Mouse (Mus musculus) stomach, embryonic 15.5 days (tissue): ENCODE results near the gene Alg3. TPM values are rescaled to one million over a fixed set of nuclear protein-coding genes. Genes with fewer than 3 reads are reported as not detected.

Source experiments
- ATAC-seq: fragments of 200-750 bp; cut with Nextera tagmentation; 2 replicates; pipeline ENCODE4 v1.8.0; 2017; ENCODE audit warnings: low read depth, moderate number of reproducible peaks, moderate TSS enrichment; ENCODE audit not compliant: insufficient read depth, low FRiP score
- H3K27ac ChIP-seq: fragments of 300-500 bp; sonication (generic); 2 replicates; pipeline ENCODE4 v1.5.1; 2015; ENCODE audit warnings: mild to moderate bottlenecking, inconsistent platforms
- H3K27me3 ChIP-seq: fragments of 300-500 bp; sonication (generic); replicated peaks from 2 replicates; pipeline ENCODE4 v1.6.1; 2015; ENCODE audit warnings: inconsistent platforms
- H3K36me3 ChIP-seq: fragments of 300-500 bp; sonication (generic); 2 replicates; pipeline ENCODE4 v1.6.1; 2015; ENCODE audit warnings: inconsistent platforms
- H3K4me1 ChIP-seq: fragments of 300-500 bp; sonication (generic); 2 replicates; pipeline ENCODE4 v1.6.1; 2015; ENCODE audit warnings: inconsistent platforms
- H3K4me2 ChIP-seq: fragments of 300-500 bp; sonication (generic); 2 replicates; pipeline ENCODE4 v1.6.1; 2015; ENCODE audit warnings: mild to moderate bottlenecking, inconsistent platforms
- H3K4me3 ChIP-seq: fragments of 300-500 bp; sonication (generic); replicated peaks from 2 replicates; pipeline ENCODE4 v1.5.1; 2015; ENCODE audit warnings: inconsistent platforms
- H3K9ac ChIP-seq: fragments of 300-500 bp; sonication (generic); 2 replicates; pipeline ENCODE4 v1.6.1; 2015; ENCODE audit warnings: inconsistent platforms
- H3K9me3 ChIP-seq: fragments of 300-500 bp; sonication (generic); 2 replicates; pipeline ENCODE4 v1.6.1; 2016; ENCODE audit warnings: inconsistent platforms
- WGBS: fragments of 180-500 bp; shearing (Covaris S2); methylation state at CpG from one replicate; pipeline ENCODE4 v1.1.7; 2015; 5-methylcytosine and 5-hydroxymethylcytosine counted together
- polyA plus RNA-seq: library from polyadenylated mRNA; unstranded; fragments of >200 nt; fragmentation: Nextera tagmentation; extraction: Ambion mirVana; gene quantifications from 2 replicates; pipeline ENCODE4 v1.2.1, GENCODE M21; 2015

The Alg3 gene
- polyA plus RNA-seq = 38.3 and 39.6 TPM in 2 replicates

GRCm38 (mm10) chr16:20611357-20612227 lies at the start of gene Alg3, which contains the start of the genes Eef1akmt4 and Gm49333:
Gene Alg3, minus strand, starts transcription at chr16:20611735.
Gene Eef1akmt4, plus strand, starts transcription at chr16:20611593.
Gene Gm49333, plus strand, starts transcription at chr16:20611610.
- ATAC-seq = peak; percentile 97

GRCm38 (mm10) chr16:20657661-20658060 lies 46.1 kb upstream of the Alg3 start:
- Histone ChIP-seq H3K4me3 (no peak overlapping the region), H3K27ac (no peak overlapping the region), H3K27me3 (no peaks in the 10 kb centered on the region), H3K9ac (no peak overlapping the region), H3K4me2 (no peak overlapping the region), H3K4me1 (no peaks in the 10 kb centered on the region), H3K9me3 (no peaks in the 10 kb centered on the region), H3K36me3 (peaks cover 73% of the 10 kb centered on the region)
- no peak for ATAC-seq
- 89% methylated on average over 4 of the region's 4 CpGs for WGBS

More at GRCm38 (mm10) chr16:20611357-20612227, at the start of gene Alg3, which contains the start of the genes Eef1akmt4 and Gm49333:
- no peaks in the 10 kb centered on the region for H3K27me3 ChIP-seq
- H3K36me3 ChIP-seq = peaks cover 12% of the 10 kb centered on the region
- H3K4me2 ChIP-seq = peak within 1 kb of the TSS; percentile 83
- H3K9me3 ChIP-seq = no peaks in the 10 kb centered on the region
- WGBS = 2% methylated on average over 41 of the region's 41 CpGs
- peak within 1 kb of the TSS; percentile 74 for H3K9ac ChIP-seq
- H3K4me1 ChIP-seq = 0 out of 2 replicates have a peak, but pooled peaks cover 11% of the 10 kb centered on the region
- H3K27ac ChIP-seq = peak within 1 kb of the TSS; percentile 81
- H3K4me3 ChIP-seq = peak within 1 kb of the TSS; percentile 92

- H3K27ac ChIP-seq = no peak overlapping the region
- H3K4me1 ChIP-seq = 0 out of 2 replicates have a peak, but pooled peaks cover 3% of the 10 kb centered on the region
- H3K4me3 ChIP-seq = no peak overlapping the region
- WGBS = 44% methylated on average over 2 of the region's 2 CpGs
- H3K4me2 ChIP-seq = no peak overlapping the region
- H3K9me3 ChIP-seq = no peaks in the 10 kb centered on the region
- no peak overlapping the region for H3K9ac ChIP-seq
- H3K27me3 ChIP-seq = no peaks in the 10 kb centered on the region
- ATAC-seq = no peak
- peaks cover 33% of the 10 kb centered on the region for H3K36me3 ChIP-seq
These were observed 41.8 kb upstream of the Alg3 start for GRCm38 (mm10) chr16:20653315-20653714.

- Histone ChIP-seq H3K9ac (peak overlapping the region; percentile 85), H3K4me3 (peak overlapping the region; percentile 96), H3K9me3 (no peaks in the 10 kb centered on the region), H3K27ac (peak overlapping the region; percentile 71; the same call in 1 of the 2 replicates), H3K27me3 (no peaks in the 10 kb centered on the region), H3K4me2 (peak overlapping the region; percentile 86), H3K36me3 (peaks cover 20% of the 10 kb centered on the region), H3K4me1 (0 out of 2 replicates have a peak, but pooled peaks cover 3% of the 10 kb centered on the region)
- 9% methylated on average over 12 of the region's 12 CpGs for WGBS
- ATAC-seq = no peak; the same call in 1 of the 2 replicates
These were observed 40.4 kb upstream of the Alg3 start for GRCm38 (mm10) chr16:20651947-20652310.

DNA sequence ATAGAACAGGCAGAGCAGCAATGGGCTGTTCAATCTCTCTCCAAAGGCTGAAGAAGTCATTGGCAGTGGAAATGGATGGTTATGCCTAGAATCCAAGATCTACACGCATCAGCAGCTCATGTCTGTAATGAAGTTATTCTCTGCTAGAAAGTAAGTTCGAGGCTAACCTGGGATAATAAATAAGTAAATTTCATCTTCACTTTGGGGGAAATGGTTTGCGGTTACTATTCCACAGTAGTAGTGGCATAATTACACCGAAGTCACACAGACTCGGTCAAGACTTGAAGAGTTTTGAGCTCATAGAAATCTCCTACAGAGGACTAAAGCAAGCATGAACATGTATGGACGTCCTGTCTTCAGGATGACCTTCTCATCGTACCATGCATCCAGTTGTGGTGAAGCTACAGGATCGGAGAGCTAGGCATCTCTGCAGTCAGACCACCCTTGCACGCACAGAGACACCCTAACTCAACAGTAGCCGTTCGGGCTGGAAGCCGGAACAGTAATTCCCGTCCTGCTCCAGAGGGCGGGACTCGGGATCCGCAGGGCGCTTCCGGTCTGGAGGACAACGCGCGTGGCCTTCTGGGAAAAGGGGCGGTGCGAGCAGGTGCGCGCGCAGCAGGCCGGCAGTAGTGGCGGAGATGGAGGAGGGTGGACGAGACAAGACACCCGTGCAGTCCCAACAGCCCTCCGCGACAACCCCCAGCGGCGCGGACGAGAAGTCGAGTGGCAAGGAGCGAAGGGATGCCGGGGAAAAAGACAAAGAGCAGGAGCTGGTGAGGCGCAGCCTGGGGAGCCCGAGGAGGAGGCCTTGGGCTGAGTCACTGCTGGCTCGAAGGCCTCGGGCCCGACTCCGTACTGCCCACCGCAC lies 39.8 kb upstream of the Alg3 start, which contains the start of gene Psmd2:
TSS of gene Psmd2 (plus strand) at position 577 of the 871 bp plus-strand sequence.
- H3K27me3 ChIP-seq = no peaks in the 10 kb centered on the region
- WGBS = 1% methylated on average over 46 of the region's 46 CpGs
- peak within 1 kb of the TSS; percentile 85 for H3K9ac ChIP-seq
- no peaks in the 10 kb centered on the region for H3K9me3 ChIP-seq
- peak within 1 kb of the TSS; percentile 71 for H3K27ac ChIP-seq
- peaks cover 14% of the 10 kb centered on the region for H3K36me3 ChIP-seq
- H3K4me3 ChIP-seq = peak within 1 kb of the TSS; percentile 96
- H3K4me1 ChIP-seq = 0 out of 2 replicates have a peak, but pooled peaks cover 3% of the 10 kb centered on the region
- peak; percentile 94 for ATAC-seq
- peak within 1 kb of the TSS; percentile 86 for H3K4me2 ChIP-seq

DNA sequence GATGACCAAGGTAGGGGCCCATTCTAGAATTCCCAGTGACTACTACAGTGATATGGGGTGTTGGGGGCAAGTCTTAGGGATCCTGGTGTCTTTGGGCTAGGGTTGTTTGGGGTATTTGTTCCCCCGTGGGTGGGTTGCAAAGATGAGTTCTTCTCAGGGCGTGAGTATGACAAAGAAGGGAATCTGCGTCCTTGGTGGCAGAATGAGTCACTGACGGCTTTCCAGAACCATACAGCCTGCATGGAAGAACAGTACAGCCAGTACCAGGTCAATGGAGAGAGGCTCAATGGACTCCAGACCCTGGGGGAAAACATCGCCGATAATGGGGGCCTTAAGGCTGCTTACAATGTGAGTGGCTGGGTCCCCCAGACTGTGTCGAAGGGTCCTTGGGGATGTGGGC lies 32.4 kb upstream of the Alg3 start:
- 86% methylated on average over 7 of the region's 7 CpGs for WGBS
- no peaks in the 10 kb centered on the region for H3K9me3 ChIP-seq
- H3K27ac ChIP-seq = no peak overlapping the region
- no peak overlapping the region for H3K4me2 ChIP-seq
- H3K27me3 ChIP-seq = no peaks in the 10 kb centered on the region
- H3K4me1 ChIP-seq = no peaks in the 10 kb centered on the region
- H3K36me3 ChIP-seq = no peaks in the 10 kb centered on the region
- no peak overlapping the region for H3K4me3 ChIP-seq
- no peak for ATAC-seq
- H3K9ac ChIP-seq = no peak overlapping the region

DNA sequence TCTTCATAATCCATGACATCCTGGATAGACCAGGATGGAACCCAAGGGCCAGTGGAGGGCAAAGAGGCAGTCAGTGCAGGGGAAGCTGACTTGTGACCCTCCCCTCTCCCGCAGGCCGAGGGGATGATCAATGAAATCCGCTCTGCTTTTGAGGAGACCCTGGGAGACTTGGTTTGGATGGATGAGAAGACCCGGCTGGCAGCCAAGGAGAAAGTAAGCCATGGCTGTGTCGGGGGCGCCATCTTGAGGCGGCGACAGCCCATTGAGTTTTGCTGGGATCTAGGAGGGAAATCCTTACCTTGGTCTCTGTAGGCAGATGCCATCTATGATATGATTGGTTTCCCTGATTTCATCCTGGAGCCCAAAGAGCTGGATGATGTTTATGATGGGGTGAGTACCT lies 30.6 kb upstream of the Alg3 start:
- no peak overlapping the region for H3K27ac ChIP-seq
- no peak overlapping the region for H3K4me2 ChIP-seq
- no peak for ATAC-seq
- no peak overlapping the region for H3K4me3 ChIP-seq
- no peaks in the 10 kb centered on the region for H3K27me3 ChIP-seq
- H3K36me3 ChIP-seq = no peaks in the 10 kb centered on the region
- WGBS = 1% methylated on average over 8 of the region's 8 CpGs
- H3K9me3 ChIP-seq = no peaks in the 10 kb centered on the region
- H3K9ac ChIP-seq = no peak overlapping the region
- H3K4me1 ChIP-seq = no peaks in the 10 kb centered on the region

DNA sequence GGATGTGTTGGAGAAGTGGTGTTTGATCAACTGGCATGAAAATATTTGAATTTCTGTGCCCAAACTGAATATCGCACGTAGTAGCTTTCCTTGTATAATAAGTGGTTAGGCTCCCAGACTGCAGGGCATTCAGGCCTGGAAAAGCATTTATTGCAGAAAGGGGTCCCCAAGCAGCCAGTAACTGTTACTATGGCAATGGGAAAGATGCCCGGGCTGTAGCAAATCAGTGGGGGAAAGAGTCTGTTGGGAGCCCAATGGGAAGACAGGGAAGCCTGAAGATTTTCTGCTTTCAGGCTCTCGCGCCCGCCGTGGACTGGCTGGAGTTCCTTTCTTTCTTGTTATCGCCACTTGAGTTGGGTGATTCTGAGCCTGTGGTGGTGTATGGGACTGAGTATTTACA lies 26.8 kb upstream of the Alg3 start:
- H3K4me3 ChIP-seq = no peak overlapping the region
- H3K27ac ChIP-seq = no peak overlapping the region
- no peaks in the 10 kb centered on the region for H3K27me3 ChIP-seq
- ATAC-seq = no peak
- H3K9ac ChIP-seq = no peak overlapping the region
- H3K4me2 ChIP-seq = no peak overlapping the region
- 77% methylated on average over 8 of the region's 8 CpGs for WGBS
- H3K9me3 ChIP-seq = no peaks in the 10 kb centered on the region
- no peaks in the 10 kb centered on the region for H3K4me1 ChIP-seq
- H3K36me3 ChIP-seq = no peaks in the 10 kb centered on the region

DNA sequence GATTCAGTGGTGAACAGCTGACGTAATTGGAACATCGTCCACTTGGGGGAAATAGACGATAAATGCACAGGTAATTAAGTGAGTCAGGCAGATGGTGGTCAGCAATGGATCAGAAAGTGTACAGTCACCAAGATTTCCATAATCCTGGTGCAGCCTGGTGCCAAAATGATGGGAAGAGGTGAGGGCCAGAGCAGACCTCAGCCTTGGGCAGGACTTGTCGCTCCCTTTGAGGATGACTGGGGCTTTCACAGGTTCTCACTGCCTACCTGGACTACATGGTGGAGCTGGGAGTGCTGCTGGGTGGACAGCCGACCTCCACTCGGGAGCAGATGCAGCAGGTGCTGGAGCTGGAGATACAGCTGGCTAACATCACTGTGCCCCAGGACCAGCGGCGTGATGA lies 25.9 kb upstream of the Alg3 start:
- Histone ChIP-seq H3K36me3 (no peaks in the 10 kb centered on the region), H3K27me3 (no peaks in the 10 kb centered on the region), H3K4me2 (no peak overlapping the region), H3K4me1 (no peaks in the 10 kb centered on the region), H3K9ac (no peak overlapping the region), H3K4me3 (no peak overlapping the region), H3K27ac (no peak overlapping the region), H3K9me3 (no peaks in the 10 kb centered on the region)
- 68% methylated on average over 8 of the region's 8 CpGs for WGBS
- ATAC-seq = no peak

- Histone ChIP-seq H3K4me3 (peak within 1 kb of the TSS; percentile 51), H3K9me3 (no peaks in the 10 kb centered on the region), H3K36me3 (no peaks in the 10 kb centered on the region), H3K9ac (peak within 1 kb of the TSS; percentile 52; the same call in 1 of the 2 replicates), H3K27me3 (peaks cover 12% of the 10 kb centered on the region; the same call in 1 of the 2 replicates), H3K4me1 (peaks cover 8% of the 10 kb centered on the region; the same call in 1 of the 2 replicates), H3K4me2 (peak within 1 kb of the TSS; percentile 95), H3K27ac (no peak within 1 kb of the TSS)
- WGBS = 6% methylated on average over 50 of the region's 54 CpGs
- peak; percentile 27; the same call in 1 of the 2 replicates for ATAC-seq
These were observed 18.4 kb upstream of the Alg3 start, which contains the start of gene Ece2 for GRCm38 (mm10) chr16:20629731-20630634. Gene Ece2, plus strand, starts transcription at chr16:20629828.
